Mouse (Mus musculus) forebrain, postnatal 0 days (tissue): ENCODE results near the gene Ccdc33. TPM values are rescaled to one million over a fixed set of nuclear protein-coding genes. Genes with fewer than 3 reads are reported as not detected.

Source experiments
- ATAC-seq: fragments of 200-750 bp; cut with Nextera tagmentation; 2 replicates; pipeline ENCODE4 v1.8.0; 2017; ENCODE audit warnings: mild to moderate bottlenecking, moderate library complexity
- DNase-seq: peaks from one replicate; pipeline ENCODE4 v3.0.0-alpha.2; 2015
- H3K27ac ChIP-seq: fragments of 300-500 bp; sonication (generic); 2 replicates; pipeline ENCODE4 v1.5.1; 2014; ENCODE audit warnings: low read depth, mild to moderate bottlenecking, antibody characterized with exemption, low read length, moderate library complexity, mixed read lengths
- H3K27me3 ChIP-seq: fragments of 300-500 bp; sonication (generic); 2 replicates; pipeline ENCODE4 v1.6.1; 2014; ENCODE audit warnings: mild to moderate bottlenecking, low read length, mixed read lengths; ENCODE audit not compliant: insufficient read depth
- H3K36me3 ChIP-seq: fragments of 300-500 bp; sonication (generic); 2 replicates; pipeline ENCODE4 v1.6.1; 2014; ENCODE audit warnings: mild to moderate bottlenecking, moderate library complexity; ENCODE audit not compliant: insufficient read depth
- H3K4me1 ChIP-seq: fragments of 300-500 bp; sonication (generic); 2 replicates; pipeline ENCODE4 v1.6.1; 2014; ENCODE audit warnings: antibody characterized with exemption; ENCODE audit not compliant: insufficient read depth
- H3K4me2 ChIP-seq: fragments of 300-500 bp; sonication (generic); 2 replicates; pipeline ENCODE4 v1.6.1; 2014; ENCODE audit warnings: low read depth, mild to moderate bottlenecking, moderate library complexity
- H3K4me3 ChIP-seq: fragments of 300-500 bp; sonication (generic); 2 replicates; pipeline ENCODE4 v1.5.1; 2014; ENCODE audit warnings: low read depth, low read length, mixed read lengths
- H3K9ac ChIP-seq: fragments of 300-500 bp; sonication (generic); 2 replicates; pipeline ENCODE4 v1.6.1; 2014; ENCODE audit warnings: mild to moderate bottlenecking
- H3K9me3 ChIP-seq: fragments of 300-500 bp; sonication (generic); 2 replicates; pipeline ENCODE4 v1.6.1; 2016; ENCODE audit warnings: low read length
- CTCF ChIP-seq: sonication (generic); IDR thresholded peaks from 2 replicates; pipeline ENCODE4 v1.5.1; 2016; ENCODE audit warnings: antibody characterized with exemption, control low read depth, low read depth
- WGBS: fragments of 180-500 bp; shearing (Covaris S2); extraction: QIAGEN DNeasy Blood & Tissue Kit; methylation state at CpG from one replicate; pipeline ENCODE4 v1.1.7; 2014; 5-methylcytosine and 5-hydroxymethylcytosine counted together
- polyA plus RNA-seq: library from polyadenylated mRNA; unstranded; fragments of >200 nt; fragmentation: Nextera tagmentation; extraction: Ambion mirVana; gene quantifications from 2 replicates; pipeline ENCODE4 v1.2.1, GENCODE M21; 2015
- total RNA-seq: library from RNA; depleted of rRNA; stranded (reverse); fragments of >200 nt; gene quantifications from 2 replicates; pipeline ENCODE4 v1.2.3, GENCODE M21; 2014

The Ccdc33 gene
- total and polyA plus RNA-seq, 2 experiments from 2014 or later = 1.1 to 3.0 TPM

- Histone ChIP-seq H3K9ac (no peak overlapping the region; the same call in 1 of the 2 replicates), H3K27me3 (no peaks in the 10 kb centered on the region), H3K4me2 (no peak overlapping the region), H3K36me3 (no peaks in the 10 kb centered on the region), H3K9me3 (no peaks in the 10 kb centered on the region), H3K4me3 (no peak overlapping the region), H3K4me1 (peaks cover 29% of the 10 kb centered on the region), H3K27ac (no peak overlapping the region)
- DNase-seq (no peak), ATAC-seq (peak; percentile 17; the same call in 1 of the 2 replicates)
- TF ChIP-seq CTCF = no peak
- WGBS = 17% methylated on average over 4 of the region's 4 CpGs
These were observed 77.6 kb downstream of the Ccdc33 start for GRCm38 (mm10) chr9:58040977-58041376.

GRCm38 (mm10) chr9:58038500-58039168, 80.0 kb downstream of the Ccdc33 start:
- TF ChIP-seq CTCF = peak; percentile 97
- H3K27me3 ChIP-seq = no peaks in the 10 kb centered on the region
- no peak overlapping the region for H3K4me3 ChIP-seq
- ATAC-seq = peak; percentile 90
- WGBS = 20% methylated on average over 19 of the region's 19 CpGs
- 0 out of 2 replicates have a peak overlapping the region, but pooled peaks have one; percentile 21 for H3K27ac ChIP-seq
- peaks cover 20% of the 10 kb centered on the region for H3K4me1 ChIP-seq
- no peak overlapping the region for H3K4me2 ChIP-seq
- no peaks in the 10 kb centered on the region for H3K9me3 ChIP-seq
- peak; percentile 94 for DNase-seq
- H3K36me3 ChIP-seq = no peaks in the 10 kb centered on the region
- peak overlapping the region; percentile 1; the same call in 1 of the 2 replicates for H3K9ac ChIP-seq

- Histone ChIP-seq H3K4me3 (no peak overlapping the region), H3K4me2 (no peak overlapping the region), H3K27me3 (no peaks in the 10 kb centered on the region), H3K9me3 (no peaks in the 10 kb centered on the region), H3K27ac (no peak overlapping the region), H3K36me3 (no peaks in the 10 kb centered on the region), H3K4me1 (peaks cover 13% of the 10 kb centered on the region), H3K9ac (no peak overlapping the region)
- 82% methylated on average over 4 of the region's 4 CpGs for WGBS
- DNase-seq = no peak
- ATAC-seq = no peak
- TF ChIP-seq CTCF = no peak
These were observed 81.7 kb downstream of the Ccdc33 start for GRCm38 (mm10) chr9:58036961-58037360.

GRCm38 (mm10) chr9:58035951-58036698, 82.5 kb downstream of the Ccdc33 start:
- WGBS = 76% methylated on average over 7 of the region's 7 CpGs
- H3K4me2 ChIP-seq = no peak overlapping the region
- no peak overlapping the region for H3K4me3 ChIP-seq
- no peaks in the 10 kb centered on the region for H3K27me3 ChIP-seq
- no peak for TF ChIP-seq CTCF
- H3K9me3 ChIP-seq = no peaks in the 10 kb centered on the region
- DNase-seq (no peak), ATAC-seq (no peak)
- no peak overlapping the region for H3K9ac ChIP-seq
- no peak overlapping the region for H3K27ac ChIP-seq
- no peaks in the 10 kb centered on the region for H3K36me3 ChIP-seq
- peaks cover 6% of the 10 kb centered on the region for H3K4me1 ChIP-seq

- H3K36me3 ChIP-seq = no peaks in the 10 kb centered on the region
- no peaks in the 10 kb centered on the region for H3K27me3 ChIP-seq
- DNase-seq (peak; percentile 72), ATAC-seq (peak; percentile 41)
- TF ChIP-seq CTCF = no peak
- 42% methylated on average over 2 of the region's 2 CpGs for whole genome bisulfite sequencing
- no peak overlapping the region for H3K4me3 ChIP-seq
- no peak overlapping the region for H3K4me2 ChIP-seq
- H3K9ac ChIP-seq = no peak overlapping the region
- peaks cover 4% of the 10 kb centered on the region; the same call in 1 of the 2 replicates for H3K4me1 ChIP-seq
- H3K27ac ChIP-seq = no peak overlapping the region
- no peaks in the 10 kb centered on the region for H3K9me3 ChIP-seq
These were observed 83.1 kb downstream of the Ccdc33 start for GRCm38 (mm10) chr9:58035519-58035918.

GRCm38 (mm10) chr9:58031895-58032294, 86.7 kb downstream of the Ccdc33 start:
- H3K9me3 ChIP-seq = no peaks in the 10 kb centered on the region
- no peak overlapping the region for H3K4me3 ChIP-seq
- no peak for TF ChIP-seq CTCF
- H3K9ac ChIP-seq = no peak overlapping the region
- ATAC-seq (no peak), DNase-seq (no peak)
- 81% methylated on average over 5 of the region's 5 CpGs for WGBS
- no peaks in the 10 kb centered on the region for H3K36me3 ChIP-seq
- no peaks in the 10 kb centered on the region for H3K4me1 ChIP-seq
- no peak overlapping the region for H3K27ac ChIP-seq
- H3K27me3 ChIP-seq = no peaks in the 10 kb centered on the region
- no peak overlapping the region for H3K4me2 ChIP-seq

- 88% methylated on average over 6 of the region's 6 CpGs for WGBS
- Histone ChIP-seq H3K4me1 (no peaks in the 10 kb centered on the region), H3K9ac (no peak overlapping the region), H3K36me3 (no peaks in the 10 kb centered on the region), H3K27ac (no peak overlapping the region), H3K27me3 (no peaks in the 10 kb centered on the region), H3K9me3 (no peaks in the 10 kb centered on the region), H3K4me3 (no peak overlapping the region), H3K4me2 (no peak overlapping the region)
- TF ChIP-seq CTCF = no peak
- no peak for DNase-seq
- no peak for ATAC-seq
These were observed 89.0 kb downstream of the Ccdc33 start for GRCm38 (mm10) chr9:58029635-58030034.
